Mouse (Mus musculus) E14TG2a.4 (cell line): ENCODE measurements around the gene Spcs2.

Experiments
- H3K27me3 ChIP-seq: 2 replicates; pipeline ENCODE4 v1.6.1; 2014; ENCODE audit warnings: low read length, control low read depth; ENCODE audit not compliant: insufficient read depth
- H3K36me3 ChIP-seq: 2 replicates; pipeline ENCODE4 v1.6.1; 2014; ENCODE audit warnings: low read length, control low read depth; ENCODE audit not compliant: insufficient read depth
- H3K4me1 ChIP-seq: replicated peaks from 2 replicates; pipeline ENCODE4 v1.6.1; 2014; ENCODE audit warnings: low read depth, low read length, control low read depth
- H3K4me3 ChIP-seq: replicated peaks from 2 replicates; pipeline ENCODE4 v1.5.1; 2014; ENCODE audit warnings: mild to moderate bottlenecking, low read length
- H3K9me3 ChIP-seq: 2 replicates; pipeline ENCODE4 v1.6.1; 2014; ENCODE audit warnings: low read length, control low read depth
- CTCF ChIP-seq: conservative IDR thresholded peaks from 2 replicates; pipeline ENCODE4 v1.5.1; 2014; ENCODE audit warnings: low read length
- NANOG ChIP-seq: IDR thresholded peaks from 2 replicates; pipeline ENCODE4 v1.6.1; 2014; ENCODE audit warnings: borderline replicate concordance, low read length, mixed read lengths
- POU5F1 ChIP-seq: IDR thresholded peaks from 2 replicates; pipeline ENCODE4 v1.6.1; 2014; ENCODE audit warnings: low read length, borderline replicate concordance

The Spcs2 gene

GRCm38 (mm10) chr7:99794096-99794495 is 69.2 kb downstream of the Spcs2 start:
- TF ChIP-seq CTCF (no peak), NANOG (no peak), POU5F1 (no peak)
- H3K4me3 ChIP-seq: no peak overlapping the region
- peaks cover 20% of the 10 kb centered on the region for H3K27me3 ChIP-seq
- H3K9me3 ChIP-seq: peaks cover 8% of the 10 kb centered on the region; the same call in 1 of the 2 replicates
- H3K4me1 ChIP-seq: peaks cover 12% of the 10 kb centered on the region
- no peaks in the 10 kb centered on the region for H3K36me3 ChIP-seq

GRCm38 (mm10) chr7:99790816-99791215 is 72.4 kb downstream of the Spcs2 start:
- Histone ChIP-seq H3K36me3 (no peaks in the 10 kb centered on the region), H3K27me3 (peaks cover 8% of the 10 kb centered on the region), H3K9me3 (peaks cover 8% of the 10 kb centered on the region; the same call in 1 of the 2 replicates), H3K4me3 (no peak overlapping the region), H3K4me1 (peaks cover 7% of the 10 kb centered on the region)
- TF ChIP-seq CTCF (no peak), NANOG (no peak)

- Histone ChIP-seq H3K4me1 (no peaks in the 10 kb centered on the region), H3K4me3 (no peak overlapping the region), H3K27me3 (0 out of 2 replicates have a peak, but pooled peaks cover 2% of the 10 kb centered on the region), H3K9me3 (peaks cover 8% of the 10 kb centered on the region; the same call in 1 of the 2 replicates), H3K36me3 (no peaks in the 10 kb centered on the region)
- TF ChIP-seq POU5F1 (no peak), NANOG (no peak), CTCF (no peak)
Observed at GRCm38 (mm10) chr7:99788563-99788962, 74.7 kb downstream of the Spcs2 start.

GRCm38 (mm10) chr7:99787935-99788334 is 75.3 kb downstream of the Spcs2 start:
- Histone ChIP-seq H3K27me3 (0 out of 2 replicates have a peak, but pooled peaks cover 2% of the 10 kb centered on the region), H3K4me3 (no peak overlapping the region), H3K4me1 (no peaks in the 10 kb centered on the region), H3K36me3 (no peaks in the 10 kb centered on the region), H3K9me3 (peaks cover 5% of the 10 kb centered on the region; the same call in 1 of the 2 replicates)
- TF ChIP-seq CTCF (no peak), POU5F1 (no peak), NANOG (no peak)
